Mouse (Mus musculus) ES-E14 (cell line): Measurements from ENCODE around the gene Rnase12.

Source experiments
- CHD2 ChIP-seq: IDR thresholded peaks from 2 replicates; pipeline ENCODE4 v1.6.1; 2014; ENCODE audit warnings: mild to moderate bottlenecking, low read depth, low read length, inconsistent platforms
- HCFC1 ChIP-seq: IDR thresholded peaks from 2 replicates; pipeline ENCODE4 v1.6.1; 2012; ENCODE audit warnings: low read length, inconsistent platforms, borderline replicate concordance; ENCODE audit not compliant: insufficient read depth
- MAFK ChIP-seq: IDR thresholded peaks from 2 replicates; pipeline ENCODE4 v1.6.1; 2014; ENCODE audit warnings: mild to moderate bottlenecking, low read depth, low read length, inconsistent platforms; ENCODE audit not compliant: insufficient read depth

GRCm38 (mm10) chr14:51057401-51057831, at the start of gene Rnase12:
- TF ChIP-seq MAFK = no peak
- TF ChIP-seq HCFC1 = no peak
- no peak for TF ChIP-seq CHD2
